Mouse (Mus musculus) embryonic facial prominence, embryonic 10.5 days (tissue): ENCODE data around the gene Cpz. TPM values are rescaled to one million over a fixed set of nuclear protein-coding genes. Genes with fewer than 3 reads are reported as not detected.
A peak's percentile ranks its signal among the peaks of the same experiment; 100 is the strongest.

Source experiments
- DNase-seq: peaks from one replicate; pipeline ENCODE4 v3.0.0-alpha.2; 2017; ENCODE audit warnings: low spot score
- H3K27ac ChIP-seq: fragments of 300-500 bp; sonication (generic); replicated peaks from 2 replicates; pipeline ENCODE4 v1.5.1; 2016; ENCODE audit warnings: mild to moderate bottlenecking
- H3K27me3 ChIP-seq: fragments of 300-500 bp; sonication (generic); replicated peaks from 2 replicates; pipeline ENCODE4 v1.6.1; 2016; ENCODE audit warnings: low read depth, mild to moderate bottlenecking; ENCODE audit not compliant: poor library complexity, severe bottlenecking
- H3K36me3 ChIP-seq: fragments of 300-500 bp; sonication (generic); replicated peaks from 2 replicates; pipeline ENCODE4 v1.6.1; 2016; ENCODE audit warnings: mild to moderate bottlenecking, moderate library complexity
- H3K4me1 ChIP-seq: fragments of 300-500 bp; sonication (generic); 2 replicates; pipeline ENCODE4 v1.6.1; 2016
- H3K4me3 ChIP-seq: fragments of 300-500 bp; sonication (generic); 2 replicates; pipeline ENCODE4 v1.5.1; 2016; ENCODE audit warnings: mild to moderate bottlenecking, moderate library complexity
- H3K9me3 ChIP-seq: fragments of 300-500 bp; sonication (generic); 2 replicates; pipeline ENCODE4 v1.6.1; 2016; ENCODE audit warnings: mild to moderate bottlenecking
- WGBS: fragments of 180-500 bp; shearing (Covaris S2); methylation state at CpG from one replicate; pipeline ENCODE4 v1.1.7; 2016; 5-methylcytosine and 5-hydroxymethylcytosine counted together
- polyA plus RNA-seq: library from polyadenylated mRNA; unstranded; fragments of >200 nt; fragmentation: Nextera tagmentation; extraction: Ambion mirVana; gene quantifications from 2 replicates; pipeline ENCODE4 v1.2.1, GENCODE M21; 2016

Gene Cpz
- polyA plus RNA-seq = 7.1 and 7.6 TPM in 2 replicates

- 3% methylated on average over 29 of the region's 29 CpGs for WGBS
- Histone ChIP-seq H3K27me3 (peaks cover 63% of the 10 kb centered on the region), H3K27ac (peak within 1 kb of the TSS; percentile 87)
Observed at GRCm38 (mm10) chr5:35525469-35526123, at the start of gene Cpz. Gene Cpz, minus strand, starts transcription at chr5:35525698.

GRCm38 (mm10) chr5:35574653-35575599 lies 49.4 kb upstream of the Cpz start, which contains the start of gene Trmt44:
Gene Trmt44, minus strand, starts transcription at chr5:35575070.
- 0 out of 2 replicates have a peak, but pooled peaks cover 3% of the 10 kb centered on the region for H3K27me3 ChIP-seq
- H3K4me1 ChIP-seq = peaks cover 10% of the 10 kb centered on the region
- peaks cover 38% of the 10 kb centered on the region for H3K36me3 ChIP-seq
- DNase-seq = peak; percentile 93
- 3% methylated on average over 56 of the region's 56 CpGs for WGBS
- peak within 1 kb of the TSS; percentile 91 for H3K27ac ChIP-seq
- no peaks in the 10 kb centered on the region for H3K9me3 ChIP-seq
- H3K4me3 ChIP-seq = peak within 1 kb of the TSS; percentile 99

More at GRCm38 (mm10) chr5:35525469-35526123, at the start of gene Cpz:
- DNase-seq = peak; percentile 95
- H3K4me1 ChIP-seq = peaks cover 43% of the 10 kb centered on the region
- H3K9me3 ChIP-seq = no peaks in the 10 kb centered on the region
- no peaks in the 10 kb centered on the region for H3K36me3 ChIP-seq
- peak within 1 kb of the TSS; percentile 63 for H3K4me3 ChIP-seq

GRCm38 (mm10) chr5:35571546-35571945 lies 46.0 kb upstream of the Cpz start:
- 0 out of 2 replicates have a peak, but pooled peaks cover 1% of the 10 kb centered on the region for H3K27me3 ChIP-seq
- no peak for DNase-seq
- H3K9me3 ChIP-seq = no peaks in the 10 kb centered on the region
- peaks cover 10% of the 10 kb centered on the region for H3K4me1 ChIP-seq
- WGBS = 89% methylated on average over 6 of the region's 6 CpGs
- H3K36me3 ChIP-seq = peaks cover 72% of the 10 kb centered on the region
- no peak overlapping the region for H3K4me3 ChIP-seq
- H3K27ac ChIP-seq = no peak overlapping the region

GRCm38 (mm10) chr5:35566632-35567031 lies 41.1 kb upstream of the Cpz start:
- no peaks in the 10 kb centered on the region for H3K27me3 ChIP-seq
- peaks cover 100% of the 10 kb centered on the region for H3K36me3 ChIP-seq
- H3K27ac ChIP-seq = no peak overlapping the region
- H3K4me1 ChIP-seq = no peaks in the 10 kb centered on the region
- no peak for DNase-seq
- WGBS = 86% methylated on average over 4 of the region's 4 CpGs
- H3K4me3 ChIP-seq = no peak overlapping the region
- no peaks in the 10 kb centered on the region for H3K9me3 ChIP-seq

- Histone ChIP-seq H3K27ac (no peak overlapping the region), H3K27me3 (no peaks in the 10 kb centered on the region), H3K4me1 (no peaks in the 10 kb centered on the region), H3K9me3 (no peaks in the 10 kb centered on the region), H3K4me3 (no peak overlapping the region), H3K36me3 (peaks cover 100% of the 10 kb centered on the region)
- no peak for DNase-seq
- 88% methylated on average over 9 of the region's 9 CpGs for WGBS
Observed at GRCm38 (mm10) chr5:35565217-35565616, 39.7 kb upstream of the Cpz start.

GRCm38 (mm10) chr5:35563449-35563848 lies 38.0 kb upstream of the Cpz start:
- DNase-seq = peak; percentile 88
- no peak overlapping the region for H3K4me3 ChIP-seq
- WGBS = 6% methylated on average over 1 of the region's 1 CpGs
- H3K9me3 ChIP-seq = no peaks in the 10 kb centered on the region
- peaks cover 99% of the 10 kb centered on the region for H3K36me3 ChIP-seq
- no peak overlapping the region for H3K27ac ChIP-seq
- H3K27me3 ChIP-seq = no peaks in the 10 kb centered on the region
- H3K4me1 ChIP-seq = no peaks in the 10 kb centered on the region

- no peak overlapping the region for H3K27ac ChIP-seq
- H3K4me1 ChIP-seq = no peaks in the 10 kb centered on the region
- no peak for DNase-seq
- WGBS = 93% methylated on average over 2 of the region's 2 CpGs
- no peak overlapping the region for H3K4me3 ChIP-seq
- no peaks in the 10 kb centered on the region for H3K9me3 ChIP-seq
- H3K36me3 ChIP-seq = peaks cover 99% of the 10 kb centered on the region
- no peaks in the 10 kb centered on the region for H3K27me3 ChIP-seq
Observed at GRCm38 (mm10) chr5:35562616-35563015, 37.1 kb upstream of the Cpz start.

- peaks cover 99% of the 10 kb centered on the region for H3K36me3 ChIP-seq
- 87% methylated on average over 8 of the region's 8 CpGs for WGBS
Observed at GRCm38 (mm10) chr5:35559447-35559846, 33.9 kb upstream of the Cpz start.

GRCm38 (mm10) chr5:35557946-35558621 lies 32.6 kb upstream of the Cpz start:
- 68% methylated on average over 13 of the region's 13 CpGs for WGBS
- DNase-seq = peak; percentile 22

More at GRCm38 (mm10) chr5:35559447-35559846, 33.9 kb upstream of the Cpz start:
- no peak for DNase-seq
- Histone ChIP-seq H3K4me3 (no peak overlapping the region), H3K9me3 (no peaks in the 10 kb centered on the region), H3K27ac (no peak overlapping the region), H3K27me3 (no peaks in the 10 kb centered on the region), H3K4me1 (no peaks in the 10 kb centered on the region)

GRCm38 (mm10) chr5:35556393-35556792 lies 30.9 kb upstream of the Cpz start:
- Histone ChIP-seq H3K27me3 (no peaks in the 10 kb centered on the region), H3K9me3 (no peaks in the 10 kb centered on the region), H3K36me3 (peaks cover 79% of the 10 kb centered on the region), H3K4me1 (peaks cover 11% of the 10 kb centered on the region), H3K4me3 (no peak overlapping the region), H3K27ac (no peak overlapping the region)
- DNase-seq = no peak
- 88% methylated on average over 7 of the region's 7 CpGs for WGBS

More at GRCm38 (mm10) chr5:35557946-35558621, 32.6 kb upstream of the Cpz start:
- Histone ChIP-seq H3K36me3 (peaks cover 95% of the 10 kb centered on the region), H3K27me3 (no peaks in the 10 kb centered on the region), H3K9me3 (no peaks in the 10 kb centered on the region), H3K4me1 (no peaks in the 10 kb centered on the region), H3K4me3 (no peak overlapping the region), H3K27ac (peak overlapping the region; percentile 12; the same call in 1 of the 2 replicates)

- H3K27me3 ChIP-seq = no peaks in the 10 kb centered on the region
- no peak for DNase-seq
- peaks cover 11% of the 10 kb centered on the region for H3K4me1 ChIP-seq
- H3K36me3 ChIP-seq = peaks cover 45% of the 10 kb centered on the region
- WGBS = 87% methylated on average over 4 of the region's 4 CpGs
- 0 out of 2 replicates have a peak overlapping the region, but pooled peaks have one; percentile 41 for H3K27ac ChIP-seq
- H3K9me3 ChIP-seq = no peaks in the 10 kb centered on the region
- H3K4me3 ChIP-seq = no peak overlapping the region
Observed at GRCm38 (mm10) chr5:35552838-35553539, 27.5 kb upstream of the Cpz start.
